Mouse (Mus musculus): ENCODE measurements around the gene Asb2.

DNA sequence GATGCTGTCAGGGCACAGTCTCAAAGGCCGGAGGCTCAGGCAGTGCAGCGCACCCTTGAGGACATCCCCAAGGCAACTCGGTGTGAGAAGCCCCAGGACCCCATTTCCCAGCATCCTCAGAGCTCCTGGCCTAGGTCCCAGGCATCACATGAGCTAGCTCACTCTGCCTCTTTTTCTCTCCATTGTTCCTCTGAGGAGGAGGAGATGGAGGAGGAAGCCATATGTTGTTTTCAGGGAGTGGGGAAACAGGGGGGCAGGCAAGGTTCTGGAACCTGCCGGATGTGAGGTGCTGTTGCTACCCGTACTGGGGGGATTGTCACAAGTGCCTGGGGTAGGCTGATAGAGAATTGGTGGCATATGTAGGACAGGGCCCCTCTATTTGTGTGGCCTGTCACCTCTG is 20.3 kb upstream of the Asb2 start:
- TF ChIP-seq NELFE (IDR thresholded peaks at IDR 0.05; ENCODE audit: low read depth, low read length) (no peak), EP300 (IDR thresholded peaks at IDR 0.05; ENCODE audit: low read length) (no peak), CTCF (conservative IDR thresholded peaks at IDR 0.05 in 1 of 2, IDR thresholded peaks at IDR 0.05 in 1 of 2; ENCODE audit: low read depth in 2 of 2, low read length in 2 of 2) (no peak), TCF12 (IDR thresholded peaks at IDR 0.05; ENCODE audit: low read depth, low read length) (no peak), MAZ (IDR thresholded peaks at IDR 0.05; ENCODE audit: low read depth, low read length) (no peak)
